40 mouse cellular contexts compared by ENCODE assay signal in genomic region chr7:126869780-126870519, GRCm38 (mm10). TPM values are rescaled to one million over a fixed set of nuclear protein-coding genes. Genes with fewer than 3 reads are reported as not detected.
"Had no signal": no experiment of that assay in that cellular context is flagged by ENCODE, and none has a peak within 500 bp of the region (broad histone marks: within the 10 kb centered on the region; RNA-seq: fewer than 3 reads in every experiment).

No protein-coding gene starts in this region.

- H3K27me3 ChIP-seq: heart, embryonic 13.5 days; heart, embryonic 15.5 days; hindbrain, embryonic 13.5 days; hindbrain, embryonic 15.5 days; kidney, embryonic 15.5 days; limb, embryonic 13.5 days; limb, embryonic 15.5 days; liver, embryonic 12.5 days had no signal

- ATAC-seq: forebrain, postnatal 0 days; hindbrain, postnatal 0 days; liver, embryonic 12.5 days had no signal

- H3K4me2 ChIP-seq: heart, embryonic 11.5 days; heart, embryonic 13.5 days; heart, embryonic 15.5 days; hindbrain, embryonic 13.5 days; hindbrain, embryonic 15.5 days; kidney, embryonic 15.5 days; limb, embryonic 13.5 days; limb, embryonic 15.5 days; liver, embryonic 12.5 days had no signal

- H3K4me3 ChIP-seq: heart, adult 2 months; heart, embryonic 13.5 days; heart, embryonic 15.5 days; hindbrain, embryonic 13.5 days; hindbrain, embryonic 15.5 days; kidney, embryonic 15.5 days; limb, embryonic 13.5 days; limb, embryonic 15.5 days; liver, embryonic 12.5 days had no signal

- H3K4me1 ChIP-seq: heart, embryonic 15.5 days; hindbrain, embryonic 13.5 days; hindbrain, embryonic 15.5 days; limb, embryonic 13.5 days; limb, embryonic 15.5 days had no signal

- DNase-seq: forebrain, postnatal 0 days; gastrocnemius, postnatal 14 days; gastrocnemius, postnatal 36 days; heart, adult 2 months; kidney, adult 11 months; kidney, adult 2 months; kidney, adult 9 months; kidney, postnatal 14 days; kidney, postnatal 36 days; layer of hippocampus, adult 9-11 months; layer of hippocampus, postnatal 36 days; left cerebral cortex, postnatal 4 days had no signal

- H3K9me3 ChIP-seq: heart, embryonic 13.5 days; heart, embryonic 15.5 days; hindbrain, embryonic 13.5 days; hindbrain, embryonic 15.5 days; kidney, embryonic 15.5 days; limb, embryonic 13.5 days; limb, embryonic 15.5 days; liver, embryonic 12.5 days had no signal

- H3K9ac ChIP-seq: forebrain, postnatal 0 days; heart, embryonic 13.5 days; heart, embryonic 15.5 days; hindbrain, embryonic 13.5 days; hindbrain, embryonic 15.5 days; kidney, embryonic 15.5 days; limb, embryonic 13.5 days; liver, embryonic 12.5 days; liver, embryonic 14.5 days had no signal

- H3K27ac ChIP-seq: heart, adult 2 months; heart, embryonic 13.5 days; heart, embryonic 15.5 days; hindbrain, embryonic 13.5 days; hindbrain, embryonic 15.5 days; hindbrain, postnatal 0 days; kidney, embryonic 15.5 days; kidney, postnatal 0 days; limb, embryonic 13.5 days; limb, embryonic 15.5 days; liver, embryonic 12.5 days; liver, embryonic 14.5 days had no signal

RNA-seq across cellular contexts. Expression of gene Doc2a, which starts 22.7 kb away (rescaled TPM):
- total RNA-seq: gastrocnemius, adult 8-10 months; gastrocnemius, postnatal 14 days; gastrocnemius, postnatal 36 days; heart, adult 2 months; heart, postnatal 25 days; hematopoietic stem cell, adult 5-6 weeks; liver, adult 2 months had no signal
- polyA plus RNA-seq: gonadal fat pad, adult 2 months; heart, adult 2 months; heart, embryonic 15.5 days; heart, postnatal 0 days; large intestine, adult 2 months; liver, adult 2 months had no signal

RNA-seq across cellular contexts. Expression of gene 4930451I11Rik, which starts 38.5 kb away (rescaled TPM):
- total RNA-seq: forebrain, postnatal 0 days; gastrocnemius, adult 8-10 months; gastrocnemius, postnatal 14 days; gastrocnemius, postnatal 36 days; heart, adult 2 months; heart, postnatal 25 days; hematopoietic stem cell, adult 5-6 weeks; hindbrain, postnatal 0 days; layer of hippocampus, adult 18-20 months; layer of hippocampus, adult 8-10 months; layer of hippocampus, postnatal 14 days; layer of hippocampus, postnatal 36 days; left cerebral cortex, adult 18-20 months; left cerebral cortex, postnatal 10 days; left cerebral cortex, postnatal 25 days; left cerebral cortex, postnatal 4 days; liver, adult 2 months had no signal
- polyA plus RNA-seq: forebrain, postnatal 0 days; gonadal fat pad, adult 2 months; heart, adult 2 months; heart, embryonic 11.5 days; heart, embryonic 13.5 days; heart, embryonic 15.5 days; heart, postnatal 0 days; hindbrain, embryonic 11.5 days; hindbrain, embryonic 13.5 days; intestine, embryonic 14.5 days; kidney, adult 2 months; kidney, embryonic 15.5 days; large intestine, adult 2 months; limb, embryonic 11.5 days; limb, embryonic 13.5 days; limb, embryonic 15.5 days; liver, adult 2 months; liver, embryonic 12.5 days; liver, embryonic 14.5 days had no signal
